Mouse (Mus musculus): ENCODE results near the gene Mpv17l2.
A peak's percentile ranks its signal among the peaks of the same experiment; 100 is the strongest.

Gene Mpv17l2

GRCm38 (mm10) chr8:70719796-70720270, 40.9 kb downstream of the Mpv17l2 start:
- no peak for DNase-seq

DNA sequence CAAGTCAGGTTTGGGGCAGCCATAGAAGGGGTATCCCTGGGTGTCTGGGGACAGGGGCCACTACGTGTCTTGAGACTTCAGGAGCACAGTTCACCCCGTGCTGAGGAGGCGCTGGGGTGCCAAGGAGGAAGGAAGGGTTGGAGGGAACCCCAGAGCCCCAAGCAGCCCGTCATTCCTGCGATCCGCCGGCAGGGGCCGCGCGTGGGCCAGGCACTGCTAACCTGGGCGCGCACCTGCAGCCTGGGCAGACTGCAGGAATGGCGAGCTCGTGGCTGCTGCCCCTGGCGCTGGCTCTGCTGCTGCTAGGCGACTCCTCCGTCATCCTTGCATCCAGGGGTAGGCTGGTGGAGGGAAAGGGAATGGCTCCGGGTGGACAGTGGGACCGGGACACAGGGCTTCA, 42.4 kb downstream of the Mpv17l2 start, which contains the start of gene Gm3336:
Gene Gm3336, plus strand, starts transcription at position 247 of the 400 bp plus-strand sequence.
- DNase-seq, result peak; percentile 63 to 74

- DNase-seq, result no peak
Observed at GRCm38 (mm10) chr8:70716521-70717400, 44.0 kb downstream of the Mpv17l2 start.

DNA sequence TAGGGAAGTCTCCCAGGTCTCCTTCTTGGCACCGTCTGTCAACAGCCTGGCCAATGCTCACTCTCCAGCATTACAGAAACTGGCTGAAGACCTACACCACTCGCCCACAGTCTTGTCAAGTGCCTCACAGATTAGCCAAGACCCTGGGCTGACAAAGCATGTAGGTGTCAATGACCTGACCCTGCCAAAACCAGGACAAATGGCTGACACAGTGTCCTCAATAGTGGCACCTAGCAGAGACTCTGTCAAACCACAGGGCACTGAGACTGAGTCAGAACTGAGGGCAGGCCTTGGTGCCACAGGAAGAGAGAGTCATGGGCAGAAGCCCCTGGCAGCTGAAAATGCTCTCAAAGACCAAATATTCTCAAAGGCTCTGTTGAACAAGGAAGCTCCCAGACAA, 45.7 kb downstream of the Mpv17l2 start:
- DNase-seq, result no peak

DNA sequence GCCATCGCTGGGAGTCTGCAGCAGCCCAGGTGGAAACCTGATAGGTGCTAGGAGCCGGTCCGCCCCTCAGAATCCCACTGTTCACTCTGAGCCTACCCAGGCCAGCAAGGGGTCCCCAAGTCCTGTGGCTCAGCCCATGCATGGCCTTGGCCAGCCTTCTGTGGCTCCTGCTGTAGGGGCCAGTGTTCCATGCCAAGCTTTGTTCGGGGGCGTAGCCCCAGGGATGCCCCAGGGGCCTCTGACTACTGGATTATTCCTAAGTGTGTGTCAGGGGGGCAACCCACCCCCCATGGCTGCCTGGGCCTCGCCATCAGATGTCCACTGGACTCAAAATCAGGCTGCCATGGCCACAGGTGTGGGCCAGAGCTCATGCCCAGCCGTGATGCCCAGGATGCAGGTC, 46.8 kb downstream of the Mpv17l2 start:
- no peak for DNase-seq

DNA sequence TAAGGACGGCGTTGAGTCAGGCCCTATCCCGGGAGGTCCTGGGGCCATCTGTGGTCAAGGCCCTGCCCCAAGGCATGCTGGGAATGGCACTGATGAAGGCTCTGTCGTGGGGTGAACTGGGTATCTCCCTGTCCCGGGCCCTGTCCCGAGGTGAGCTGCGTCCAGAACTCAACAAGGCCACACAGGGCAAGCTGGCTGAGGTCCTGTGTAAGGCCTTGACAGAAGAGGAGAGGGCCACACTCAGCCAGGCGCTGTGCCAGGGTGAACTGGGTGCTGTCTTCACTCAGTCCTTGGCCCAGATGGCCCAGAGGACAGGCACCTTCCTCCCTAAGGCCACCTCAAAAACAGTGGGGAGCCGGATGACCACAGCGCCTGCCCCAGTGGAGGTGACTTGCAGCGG, 49.7 kb downstream of the Mpv17l2 start:
- DNase-seq, result no peak

DNA sequence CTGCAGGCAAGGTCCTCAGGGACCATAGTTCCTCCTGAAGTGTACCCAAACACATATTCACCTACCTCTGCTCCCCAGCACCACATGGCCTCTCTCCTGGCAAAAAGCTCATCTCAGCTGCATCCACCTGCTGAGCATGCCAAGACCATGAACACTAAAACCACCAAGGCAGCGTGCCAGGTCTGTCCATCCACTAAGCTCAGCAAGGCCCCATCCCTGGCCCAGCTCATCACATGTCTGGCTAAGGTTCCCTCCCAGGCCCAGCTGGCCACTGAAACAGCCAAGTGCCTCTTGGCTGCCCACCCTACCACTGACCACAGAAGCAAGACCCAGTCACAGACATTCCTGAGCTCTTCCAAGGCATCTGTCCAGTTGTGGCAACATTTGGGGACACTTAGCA, 50.5 kb downstream of the Mpv17l2 start:
- no peak for DNase-seq

DNA sequence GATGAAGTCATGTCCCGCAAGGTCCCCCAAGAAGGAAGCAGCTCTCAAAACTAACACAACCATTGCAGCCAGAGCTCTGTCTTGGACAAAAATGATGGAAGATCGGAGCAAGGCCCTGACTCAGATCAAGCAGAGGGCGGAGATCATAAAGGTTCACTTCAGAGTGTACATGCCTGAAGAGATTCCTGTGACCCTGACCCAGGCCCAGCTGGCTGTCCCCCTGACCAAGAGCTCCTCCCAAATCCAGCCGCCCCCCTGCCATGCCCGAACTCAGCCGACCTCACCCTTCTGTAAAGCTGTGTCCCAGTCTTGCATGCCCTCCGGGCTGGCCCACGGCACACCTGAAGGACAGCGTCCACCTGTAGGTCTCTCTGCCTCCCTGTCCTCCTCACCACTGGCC, 51.0 kb downstream of the Mpv17l2 start:
- no peak for DNase-seq
